In the genomic region with DNA sequence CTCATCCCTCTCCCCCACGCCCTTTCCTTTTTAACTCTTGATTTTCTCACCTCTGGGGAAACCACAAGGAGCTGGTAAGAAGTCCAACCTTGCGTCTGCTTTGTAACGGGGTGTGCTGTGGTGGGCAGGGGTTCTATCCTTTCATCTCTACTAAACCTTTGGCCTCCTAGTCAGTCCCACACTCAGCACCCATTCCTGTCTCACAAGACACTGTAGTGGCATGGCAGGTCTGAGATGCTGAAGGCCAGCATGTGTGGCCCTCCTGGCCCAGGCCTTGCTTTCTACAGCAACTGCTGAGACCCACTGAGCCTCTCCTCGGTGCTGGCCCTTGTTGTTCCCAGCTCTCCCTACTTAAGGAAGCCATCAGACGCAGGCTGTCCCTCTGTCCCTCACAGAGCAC, we compare ENCODE assay signal across 1 mouse cellular context.
TF ChIP-seq lines count a peak whose summit lies in the region.

No protein-coding gene starts in this region.

TF ChIP-seq in MEL, 35 proteins besides CTCF, POLR2A, EP300 and RAD21:
- TF ChIP-seq MXI1 (IDR thresholded peaks at IDR 0.05; ENCODE audit: low read depth, low read length) (no peak), USF1 (IDR thresholded peaks at IDR 0.05; ENCODE audit: low read depth, low read length) (no peak), MAFK (IDR thresholded peaks at IDR 0.05; ENCODE audit: borderline replicate concordance, low read depth, low read length) (no peak), CHD1 (IDR thresholded peaks at IDR 0.05; ENCODE audit: low read depth, low read length) (0 out of 2 replicates have a peak, but pooled peaks have one; percentile 52), POLR2AphosphoS5 (IDR thresholded peaks at IDR 0.05; ENCODE audit: borderline replicate concordance, low read depth, low read length) (peak; percentile 40; the same call in 1 of the 2 replicates), ZC3H11A (IDR thresholded peaks at IDR 0.05; ENCODE audit: low read depth, low read length) (no peak), ETS1 (IDR thresholded peaks at IDR 0.05; ENCODE audit: low read depth, low read length) (no peak), GABPA (IDR thresholded peaks at IDR 0.05; ENCODE audit: low read depth, low read length) (no peak), NELFE (IDR thresholded peaks at IDR 0.05; ENCODE audit: low read depth, low read length) (peak; percentile 33; the same call in 1 of the 2 replicates), CHD2 (IDR thresholded peaks at IDR 0.05; ENCODE audit: low read length) (no peak), MAZ (IDR thresholded peaks at IDR 0.05; ENCODE audit: low read depth, low read length) (no peak), NRF1 (IDR thresholded peaks at IDR 0.05; ENCODE audit: insufficient read depth, low read depth, low read length, poor library complexity, severe bottlenecking) (no peak), MAX (IDR thresholded peaks at IDR 0.05; ENCODE audit: low read length) (peak; percentile 26; the same call in 1 of the 2 replicates), MYC (IDR thresholded peaks at IDR 0.05; ENCODE audit: low read depth, low read length) (no peak), MEF2A (IDR thresholded peaks at IDR 0.05; ENCODE audit: extremely low read depth, insufficient replicate concordance, low read depth, low read length, poor library complexity, severe bottlenecking) (no peak), JUND (IDR thresholded peaks at IDR 0.05; ENCODE audit: low read depth, low read length) (no peak), POLR2AphosphoS2 (IDR thresholded peaks at IDR 0.05; ENCODE audit: low read length) (peak; percentile 29; the same call in 1 of the 2 replicates), TCF12 (IDR thresholded peaks at IDR 0.05; ENCODE audit: low read depth, low read length) (no peak), MYB (IDR thresholded peaks at IDR 0.05; ENCODE audit: low read depth, low read length) (no peak)
